Mouse (Mus musculus): ENCODE data around the gene Mbtps1.
A peak's percentile ranks its signal among the peaks of the same experiment; 100 is the strongest.

The Mbtps1 gene

DNA sequence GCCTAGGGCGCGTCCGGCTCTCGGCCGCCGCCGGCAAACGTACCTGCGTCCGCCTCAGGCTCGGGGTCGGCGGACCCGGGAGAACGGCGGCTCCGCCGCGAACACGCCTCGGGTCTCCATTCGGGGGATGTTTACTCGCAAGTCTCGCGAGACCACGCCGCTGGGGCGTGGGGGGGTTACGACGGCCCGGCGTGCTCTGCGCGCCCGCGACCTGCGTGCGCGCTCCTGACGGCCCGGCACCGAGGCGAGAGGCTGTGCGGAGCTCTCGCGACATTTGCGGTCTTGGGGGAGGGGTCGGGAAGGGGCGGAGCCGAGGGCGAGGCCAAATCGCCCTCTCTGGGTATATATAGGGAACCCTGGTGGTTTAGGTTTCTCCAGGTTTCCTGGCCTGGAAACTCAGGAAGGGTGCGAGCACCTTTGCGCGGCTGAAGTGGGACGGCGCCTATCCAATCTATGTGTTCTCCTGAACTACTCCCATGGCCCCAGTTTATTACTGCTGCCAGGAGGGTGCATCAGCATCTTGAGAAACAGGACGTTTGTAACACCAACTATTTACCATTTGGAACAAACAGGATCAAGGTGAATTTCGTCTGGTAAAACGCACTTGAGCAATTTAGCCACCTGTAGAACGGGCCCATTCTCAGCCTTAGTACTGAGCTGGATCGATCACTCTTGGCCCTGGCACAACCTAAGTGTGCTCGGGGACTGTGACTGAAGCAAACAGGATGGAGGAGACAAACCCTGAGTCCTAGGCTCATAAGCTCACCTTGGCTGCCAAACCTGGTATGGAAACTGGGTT, at the start of gene Mbtps1:
TSS of gene Mbtps1 (minus strand) at position 133 of the 799 bp plus-strand sequence.
- DNase-seq (ENCODE audit: low spot score): peak; percentile 99

DNA sequence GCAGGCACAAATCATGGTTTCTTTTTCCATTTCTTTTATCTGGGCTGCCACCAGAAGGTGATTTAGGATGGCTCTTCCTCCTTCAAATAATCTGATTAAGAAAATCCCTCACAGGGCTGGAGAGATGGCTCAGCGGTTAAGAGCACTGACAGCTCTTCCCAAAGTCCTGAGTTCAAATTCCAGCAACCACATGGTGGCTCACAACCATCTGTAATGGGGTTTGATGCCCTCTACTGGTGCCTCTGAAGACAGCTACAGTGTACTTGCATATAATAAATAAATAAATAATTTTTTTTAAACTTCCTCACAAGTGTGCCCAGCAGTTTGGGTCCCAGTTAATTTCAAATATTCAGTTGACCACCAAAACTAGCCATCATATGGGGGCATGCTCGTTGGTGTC, 47.7 kb upstream of the Mbtps1 start:
- DNase-seq (ENCODE audit: low spot score): no peak

DNA sequence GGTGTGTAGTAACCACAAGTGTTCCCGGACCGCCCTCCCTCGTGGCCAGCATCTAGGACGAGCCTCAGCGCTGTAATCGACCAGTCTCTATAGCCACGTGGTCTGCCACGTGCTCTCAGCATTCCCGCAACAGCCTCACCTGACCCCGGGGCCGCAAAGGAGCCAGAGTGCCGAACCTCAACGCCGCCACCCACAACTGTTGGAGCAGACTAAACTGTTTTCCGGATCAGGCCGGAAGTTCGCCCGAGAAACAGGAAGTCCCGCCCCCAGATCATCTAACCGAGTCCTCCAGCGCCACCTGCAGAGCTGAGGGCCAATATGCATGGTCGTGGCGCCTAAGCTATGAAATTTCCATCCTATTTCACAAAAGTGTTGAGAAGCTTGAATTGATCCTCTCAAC, 46.5 kb upstream of the Mbtps1 start, which contains the start of gene Taf1c:
TSS of gene Taf1c (minus strand) at position 227 of the 400 bp plus-strand sequence.
- DNase-seq (ENCODE audit: low spot score): peak; percentile 93

DNA sequence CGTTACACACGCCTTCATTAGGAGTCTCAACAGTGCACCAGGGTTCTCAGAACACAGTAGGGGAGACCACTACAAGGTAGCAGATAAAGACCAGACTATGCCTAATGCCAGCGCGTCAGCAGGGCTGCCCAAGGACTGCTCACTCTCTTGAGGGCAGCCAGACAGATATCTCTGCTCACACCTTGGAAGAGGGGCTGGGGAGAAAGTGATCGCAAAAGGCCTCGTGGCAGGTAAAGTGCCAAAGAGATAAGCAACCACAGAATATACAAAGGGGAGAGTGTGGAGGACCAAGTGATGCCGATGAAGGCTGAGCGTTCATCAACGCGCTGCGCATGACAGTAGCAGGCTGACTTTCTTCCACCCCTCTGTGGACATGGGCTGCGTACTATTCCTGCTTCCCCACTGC, 45.9 kb upstream of the Mbtps1 start:
- DNase-seq (ENCODE audit: low spot score): no peak

DNA sequence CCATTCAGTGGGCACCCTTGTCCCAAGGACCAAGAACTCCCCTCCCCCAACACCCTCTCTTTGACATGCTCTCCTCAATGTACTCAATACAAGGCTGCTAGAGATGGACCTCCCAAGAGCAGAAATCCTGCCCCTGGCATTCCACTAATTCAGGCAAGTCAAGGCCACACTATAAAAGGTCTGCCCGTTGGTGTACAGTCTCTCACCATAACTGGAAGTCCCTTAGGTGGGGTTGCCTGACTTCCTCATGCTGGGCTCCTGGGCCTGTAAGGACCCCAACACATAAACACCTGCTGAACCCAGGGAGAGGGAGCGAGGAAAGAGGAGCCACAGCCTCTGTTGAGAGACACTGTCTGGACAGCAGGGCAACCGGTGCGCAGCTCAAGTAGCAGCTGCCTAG, 45.2 kb upstream of the Mbtps1 start:
- DNase-seq (ENCODE audit: low spot score): no peak

DNA sequence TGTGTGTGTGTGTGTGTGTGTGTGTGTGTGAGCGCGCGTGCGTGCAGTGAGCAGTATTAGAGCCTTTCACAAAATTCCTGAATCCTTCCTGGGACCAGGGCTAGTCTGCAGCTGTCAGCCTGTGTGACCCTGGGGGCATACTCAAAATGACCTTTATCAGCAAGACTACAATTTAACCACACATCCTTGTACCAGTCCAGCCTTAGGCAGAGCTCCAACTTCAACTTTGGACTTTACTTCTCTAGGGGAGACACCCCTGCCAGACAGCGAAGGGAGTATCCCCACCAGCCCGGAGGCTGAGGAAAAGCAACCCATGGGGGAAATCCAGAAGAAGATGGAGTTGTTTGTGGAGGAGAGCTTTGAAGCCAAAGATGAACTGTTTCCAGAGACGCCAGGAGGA, 32.9 kb upstream of the Mbtps1 start:
- DNase-seq (ENCODE audit: low spot score): no peak

DNA sequence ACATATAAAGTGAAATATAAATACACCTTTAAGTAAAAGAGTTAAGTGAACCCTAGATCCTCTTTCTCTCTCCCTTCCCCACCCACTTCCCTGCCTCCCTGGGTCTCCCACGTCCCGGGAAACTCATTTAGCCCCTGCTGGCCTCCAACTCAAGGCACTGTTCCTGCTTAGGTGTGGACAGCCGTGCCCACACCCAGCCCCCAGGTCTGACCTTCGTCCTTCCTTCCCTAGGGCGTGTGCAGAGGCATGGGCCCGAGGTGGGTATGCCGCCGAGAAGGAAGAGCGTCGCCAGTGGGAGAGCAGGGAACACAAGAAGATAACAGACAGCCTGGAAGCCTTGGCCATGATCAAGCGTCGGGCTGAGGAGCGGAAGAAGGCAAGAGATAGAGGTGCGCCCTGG, 31.8 kb upstream of the Mbtps1 start:
- no peak for DNase-seq (ENCODE audit: low spot score)

DNA sequence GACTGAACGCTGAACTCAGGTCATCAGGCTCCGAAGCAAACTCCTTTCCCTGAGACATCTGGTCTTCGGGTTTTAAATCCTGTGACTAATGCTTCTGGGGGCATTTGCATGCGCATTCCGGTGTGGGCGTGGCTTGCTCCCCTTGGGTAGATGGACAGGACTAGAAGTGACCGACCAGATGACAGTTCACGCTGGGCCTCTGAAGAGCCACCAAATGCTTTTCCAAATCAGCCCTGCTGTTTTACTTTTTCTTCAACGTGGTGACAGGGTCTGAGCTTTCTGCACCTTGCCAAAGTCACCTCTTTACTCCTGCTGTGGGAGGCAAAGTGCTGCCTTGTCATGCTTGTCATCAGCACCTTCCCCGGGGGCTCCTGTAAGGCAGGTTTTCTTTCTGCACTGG, 30.3 kb upstream of the Mbtps1 start:
- no peak for DNase-seq (ENCODE audit: low spot score)

DNA sequence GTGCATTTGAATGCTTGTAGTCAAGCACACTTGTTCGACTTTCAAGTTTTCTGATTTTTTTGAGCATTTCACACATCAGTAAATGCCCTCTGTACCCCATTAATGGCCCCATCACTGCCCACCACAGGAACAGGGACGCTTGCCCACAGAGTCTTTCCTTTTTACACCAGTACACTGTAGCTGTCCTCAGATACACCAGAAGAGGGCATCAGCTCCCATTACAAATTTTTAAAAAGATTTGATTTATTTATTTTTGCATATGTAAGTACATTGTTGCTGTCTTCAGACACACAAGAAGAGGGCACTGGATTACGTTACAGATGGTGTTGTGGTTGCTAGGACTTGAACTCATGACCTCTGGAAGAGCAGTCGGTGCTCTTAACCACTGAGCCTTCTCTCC, 29.8 kb upstream of the Mbtps1 start:
- DNase-seq (ENCODE audit: low spot score): no peak

DNA sequence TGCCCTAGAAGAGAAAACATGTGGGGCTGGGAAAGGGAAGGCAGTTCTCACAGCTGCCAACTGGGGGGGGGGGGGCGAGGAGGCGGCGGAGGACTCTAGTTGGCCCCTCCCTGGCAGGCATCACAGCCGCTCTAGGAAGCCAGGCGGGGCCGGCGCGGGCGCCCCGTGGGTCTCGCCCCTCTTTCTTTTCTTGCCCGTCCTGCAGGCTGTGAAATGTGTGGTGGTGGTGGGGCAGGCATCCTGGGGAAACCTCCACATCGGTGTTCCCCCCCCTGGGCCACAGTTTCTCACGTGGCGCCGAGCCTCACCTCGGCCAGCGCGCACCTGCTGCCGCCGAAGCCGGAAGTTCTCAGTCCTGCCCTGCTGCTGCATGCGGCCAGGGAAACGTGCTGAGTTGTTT, 27.4 kb upstream of the Mbtps1 start:
- peak; percentile 48 for DNase-seq (ENCODE audit: low spot score)

DNA sequence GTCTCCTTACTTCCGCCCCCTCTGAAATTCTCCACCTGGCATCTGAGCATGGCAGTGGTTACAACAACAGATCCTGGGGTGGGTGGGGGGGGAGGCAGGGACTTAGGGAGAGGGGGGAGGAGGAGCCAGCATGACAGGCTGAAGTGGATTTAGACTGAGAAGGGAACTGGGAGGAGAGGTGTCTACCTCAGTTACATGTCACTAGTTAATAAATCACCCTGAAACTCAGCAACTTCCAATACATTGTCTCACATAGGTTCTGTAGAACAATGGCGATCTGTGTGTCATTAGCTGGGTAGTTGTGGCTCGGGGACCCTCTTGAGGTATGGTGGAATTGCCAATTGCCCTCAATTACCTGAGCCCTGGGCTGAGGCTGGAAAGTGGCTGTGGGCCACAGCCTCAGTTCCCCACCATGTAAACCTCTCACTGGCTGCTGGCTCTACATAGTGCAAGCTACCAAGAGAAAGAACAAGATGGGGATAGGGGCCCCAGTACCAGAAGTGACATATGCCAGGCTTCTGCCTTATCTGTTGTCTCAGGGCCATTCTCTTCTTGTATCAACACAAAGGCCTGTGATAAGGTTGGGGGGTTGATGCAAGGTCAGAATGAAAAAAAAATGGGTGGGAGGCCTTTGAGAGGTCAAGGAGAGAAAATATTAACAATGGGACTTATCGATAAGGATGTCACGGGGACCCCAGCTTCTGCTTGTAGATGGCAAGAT, 22.1 kb upstream of the Mbtps1 start:
- DNase-seq (ENCODE audit: low spot score): no peak

DNA sequence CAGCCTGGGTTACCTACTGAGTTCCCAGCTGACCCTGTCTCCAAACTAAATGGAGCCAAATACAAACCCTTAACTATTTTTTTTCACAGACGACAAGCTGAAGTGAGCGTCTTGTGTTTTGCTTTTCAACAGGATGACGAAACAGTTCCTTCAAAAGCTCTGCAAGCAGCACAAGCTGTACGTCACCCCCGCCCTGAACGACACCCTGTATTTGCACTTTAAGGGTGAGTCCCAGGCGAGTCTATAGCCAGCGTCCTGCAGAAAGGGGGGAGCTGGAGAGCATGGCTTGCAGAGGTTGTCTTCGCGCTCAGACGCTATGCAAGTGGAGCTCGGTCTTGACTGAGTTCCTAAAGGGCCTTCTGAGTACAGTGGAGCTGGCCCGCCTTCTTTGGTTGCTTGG, 20.6 kb upstream of the Mbtps1 start:
- DNase-seq (ENCODE audit: low spot score): no peak

DNA sequence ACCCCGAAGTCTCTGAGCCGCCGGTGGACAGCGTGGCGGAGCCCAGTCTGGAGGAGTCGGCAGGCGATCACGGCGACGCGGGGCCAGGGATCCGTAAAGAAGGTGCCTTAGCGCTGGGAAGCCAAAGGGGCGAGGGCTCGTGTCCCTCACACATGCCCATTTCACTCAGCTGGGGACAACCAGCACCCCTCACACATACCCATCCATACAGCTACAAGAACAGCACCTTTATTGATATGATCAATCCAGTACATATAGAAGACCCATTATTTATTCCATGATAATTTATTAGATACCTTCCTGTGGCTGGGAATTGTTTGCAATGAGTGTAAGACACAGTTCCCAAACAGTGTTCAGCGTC, 16.8 kb upstream of the Mbtps1 start:
- DNase-seq (ENCODE audit: low spot score): no peak

DNA sequence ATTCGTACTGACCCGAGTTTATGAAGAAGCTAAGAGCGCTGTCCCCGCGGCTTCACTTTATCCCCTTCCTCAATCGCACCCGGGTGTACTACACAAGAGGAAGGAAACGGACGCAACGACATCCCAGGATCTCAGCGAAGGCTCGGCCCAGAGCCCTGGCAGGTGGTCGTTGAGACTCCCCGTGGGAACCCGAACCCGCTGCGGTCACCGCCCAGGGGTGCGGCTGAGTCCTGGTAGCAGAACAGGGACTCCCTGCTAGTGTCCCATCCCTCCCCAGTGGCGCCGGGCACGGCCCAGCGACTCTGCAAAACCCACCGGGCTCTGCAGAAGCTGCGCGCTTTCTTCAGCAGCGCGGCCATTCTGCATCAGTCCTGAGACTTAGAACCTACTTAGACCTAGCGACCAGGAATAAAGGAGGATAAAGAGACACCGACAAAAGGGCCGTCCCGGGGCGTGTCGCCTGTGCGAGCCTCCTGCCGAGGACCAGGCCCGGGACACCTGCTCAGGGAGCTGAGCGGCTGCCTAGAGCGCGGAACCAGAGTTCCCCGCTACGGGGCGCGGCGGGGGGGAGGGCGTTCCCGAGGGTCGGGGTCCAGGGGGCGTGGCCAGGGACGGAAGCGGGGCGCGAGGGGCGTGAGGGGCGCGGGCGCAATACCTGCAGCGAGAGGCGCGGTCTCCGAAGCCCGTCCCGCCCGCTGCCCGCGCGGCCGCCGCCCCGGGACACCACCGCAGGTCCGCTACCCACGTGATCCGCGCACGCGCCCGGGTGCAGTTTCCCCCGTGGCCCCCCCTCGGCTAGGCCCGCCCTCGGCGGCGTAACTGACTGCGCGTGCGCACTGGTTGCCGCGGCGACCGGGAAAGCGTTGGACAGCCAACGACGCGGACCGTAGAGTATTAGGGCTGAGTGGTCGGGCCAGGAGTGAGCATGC, 16.2 kb upstream of the Mbtps1 start, which contains the start of the genes Hsdl1 and Dnaaf1:
TSS of gene Hsdl1 (minus strand) at position 747 of the 929 bp plus-strand sequence.
TSS of gene Dnaaf1 (plus strand) at position 799 of the 929 bp plus-strand sequence.
- DNase-seq (ENCODE audit: low spot score): peak; percentile 92

DNA sequence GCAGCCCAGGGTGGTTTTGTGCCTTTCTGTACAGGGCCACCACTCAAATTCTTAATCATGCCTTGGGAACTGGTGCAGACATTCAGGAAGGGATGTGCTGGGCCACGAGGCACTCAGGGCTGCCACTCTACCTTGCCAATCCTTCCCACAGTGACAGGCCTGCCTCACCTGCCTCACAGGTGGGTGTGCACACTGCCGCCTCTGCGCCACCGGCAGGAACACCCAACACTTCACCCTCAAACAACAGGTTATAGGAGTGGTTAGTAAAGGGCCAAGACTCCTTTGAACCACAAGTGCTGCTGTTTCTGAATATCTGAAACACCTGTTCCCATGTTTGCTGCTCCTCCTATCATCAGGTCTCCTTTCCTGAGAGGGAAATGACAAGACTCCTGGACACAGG, 13.9 kb upstream of the Mbtps1 start:
- peak; percentile 10 for DNase-seq (ENCODE audit: low spot score)

DNA sequence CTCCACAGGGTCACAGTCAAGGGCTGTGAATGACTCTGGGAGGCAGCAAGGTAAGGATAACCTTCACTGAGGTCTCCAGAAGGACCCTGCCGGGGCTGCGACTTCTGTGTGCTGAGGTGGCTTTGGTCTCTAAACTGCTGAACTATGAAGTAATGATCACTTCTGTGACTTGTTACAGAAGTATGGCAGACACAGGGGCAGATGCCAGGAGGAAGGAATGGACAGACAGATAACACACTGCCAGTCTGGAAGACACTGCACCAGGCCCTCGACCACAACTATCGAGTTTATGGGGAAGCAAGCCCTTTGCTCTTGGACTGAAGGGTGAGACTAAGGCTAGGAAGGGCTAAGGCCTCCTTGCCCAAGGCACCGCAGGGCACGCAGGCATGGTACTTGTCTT, 12.6 kb upstream of the Mbtps1 start:
- DNase-seq (ENCODE audit: low spot score): no peak

DNA sequence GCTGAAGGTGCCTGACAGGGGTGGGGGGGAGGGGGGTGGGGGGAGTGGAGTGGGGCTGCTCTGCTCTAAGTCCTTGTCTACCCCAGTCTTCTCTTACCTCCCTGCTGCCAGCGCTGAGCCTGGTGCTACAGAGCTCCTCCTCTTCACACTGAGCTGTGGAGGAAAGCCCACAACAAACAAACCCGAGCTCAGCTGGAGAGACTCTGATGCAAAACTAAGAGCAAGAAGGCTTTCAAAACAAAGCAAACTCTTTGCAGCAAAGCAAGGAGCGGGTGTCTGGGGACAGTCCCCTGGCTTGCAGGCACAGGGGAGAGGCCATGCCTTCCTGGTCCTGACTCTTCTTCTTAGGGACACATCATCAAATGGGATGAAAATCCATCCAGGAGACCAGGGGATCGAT, 11.3 kb upstream of the Mbtps1 start:
- peak; percentile 87 for DNase-seq (ENCODE audit: low spot score)

DNA sequence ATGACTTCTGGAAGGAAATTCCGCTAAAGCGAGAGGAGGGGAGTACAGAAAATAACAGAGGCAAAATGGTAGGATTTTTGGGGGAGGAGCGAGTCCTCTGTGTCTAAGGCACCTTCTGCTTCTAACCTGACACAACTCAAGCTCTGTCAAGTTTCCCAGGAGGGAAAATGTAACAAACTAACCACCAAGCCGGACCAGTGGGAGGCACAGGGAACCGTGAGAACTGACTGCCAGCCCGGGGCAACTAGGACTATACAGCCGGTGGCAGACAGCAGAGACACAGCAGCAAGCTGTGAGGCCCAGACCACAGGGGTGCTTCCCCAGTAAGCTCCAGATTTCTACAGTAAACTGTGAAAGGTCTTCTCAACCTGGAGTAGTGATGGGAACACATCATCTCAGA, 10.4 kb upstream of the Mbtps1 start:
- DNase-seq (ENCODE audit: low spot score): peak; percentile 18

DNA sequence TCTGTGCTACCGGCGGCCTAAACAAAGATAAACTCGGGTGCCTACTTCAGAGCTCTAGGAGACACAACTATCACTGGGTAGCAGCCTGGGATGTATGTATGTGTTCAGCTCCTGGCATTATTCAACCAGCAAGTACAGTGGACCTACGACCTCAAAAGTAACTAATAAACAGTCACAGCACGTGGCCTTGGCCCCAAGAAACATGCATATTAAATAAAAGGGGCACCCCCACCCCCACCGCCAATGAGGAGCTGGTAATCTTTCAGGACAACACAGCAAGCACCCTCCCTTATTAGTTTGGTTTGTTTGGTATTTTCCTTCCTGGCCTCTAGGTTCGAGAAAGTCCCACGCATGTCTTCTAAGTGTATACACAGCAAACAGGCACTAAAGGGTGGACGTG, 9.7 kb upstream of the Mbtps1 start:
- no peak for DNase-seq (ENCODE audit: low spot score)

DNA sequence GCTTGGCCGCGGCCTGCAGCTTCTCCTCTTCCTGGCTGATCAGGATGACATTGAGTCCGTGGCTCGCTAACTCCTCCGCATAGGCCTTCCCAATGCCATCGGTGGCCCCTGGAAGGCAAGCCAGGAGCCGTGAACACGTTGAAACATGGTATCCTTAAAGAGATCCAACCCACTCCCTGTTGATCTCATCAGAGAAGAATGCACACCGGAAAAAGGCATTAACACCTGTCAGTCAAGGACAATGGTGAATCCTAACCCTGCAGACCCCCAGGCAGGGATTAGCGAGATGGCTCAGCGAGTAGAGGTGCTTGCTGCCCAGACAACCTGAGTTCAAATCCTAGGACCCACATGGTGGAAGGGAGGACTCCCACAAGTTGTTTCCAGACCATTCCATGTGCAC, 7.8 kb upstream of the Mbtps1 start:
- DNase-seq (ENCODE audit: low spot score): no peak

DNA sequence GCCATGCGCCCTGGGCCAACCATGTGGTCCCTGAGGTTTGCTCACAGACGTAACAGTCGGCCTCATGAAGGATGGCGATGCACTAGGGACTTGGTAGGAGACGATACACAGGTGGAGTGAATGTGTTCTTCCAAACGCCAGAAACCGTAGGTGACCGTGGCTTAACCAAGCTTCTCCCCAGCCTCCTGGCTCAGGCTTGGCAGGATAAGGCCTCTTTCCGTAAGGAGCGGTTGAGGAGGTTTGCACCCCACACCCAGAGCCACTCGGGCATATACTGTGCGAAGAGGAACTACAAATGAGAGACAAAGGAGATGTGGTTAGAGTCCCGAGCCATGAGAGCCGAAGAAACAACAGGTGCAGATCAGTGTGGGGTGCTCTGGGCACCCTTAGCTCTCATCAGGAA, 5.3 kb upstream of the Mbtps1 start:
- no peak for DNase-seq (ENCODE audit: low spot score)

DNA sequence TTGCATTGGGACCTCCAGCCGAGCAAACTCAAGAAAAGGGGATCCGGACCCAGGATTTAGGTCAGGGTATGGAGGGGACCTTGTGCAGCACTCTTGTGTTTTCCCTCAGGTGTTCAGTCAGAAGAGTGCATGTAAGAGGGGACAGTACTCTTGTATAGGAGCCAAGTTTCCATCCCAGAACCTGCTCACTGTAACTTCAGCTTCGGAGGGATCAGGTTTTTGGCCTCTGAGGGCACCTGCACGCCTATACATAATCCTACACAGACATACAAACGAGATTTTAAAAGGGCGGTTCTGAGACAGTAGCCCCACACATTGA, 826 bp upstream of the Mbtps1 start:
- no peak for DNase-seq (ENCODE audit: low spot score)

Measured in T-cell, adult 2 months (primary cell).